Mouse (Mus musculus): ENCODE results near the gene Plxnc1. TPM values are rescaled to one million over a fixed set of nuclear protein-coding genes. Genes with fewer than 3 reads are reported as not detected.

The Plxnc1 gene
- polyA plus RNA-seq, 1 experiment from 2014 or later: 0.95 TPM

GRCm38 (mm10) chr10:94958311-94958710 is 13.7 kb upstream of the Plxnc1 start:
- no peaks in the 10 kb centered on the region for H3K36me3 ChIP-seq (ENCODE audit: insufficient read depth, low read length)
- H3K27ac ChIP-seq (ENCODE audit: low read length): no peak overlapping the region
- 0 out of 2 replicates have a peak, but pooled peaks cover 3% of the 10 kb centered on the region for H3K9me3 ChIP-seq (ENCODE audit: low read length)
- no peaks in the 10 kb centered on the region for H3K27me3 ChIP-seq (ENCODE audit: insufficient read depth, low read length)
- H3K4me1 ChIP-seq (ENCODE audit: insufficient read depth, low read length): no peaks in the 10 kb centered on the region
- no peak overlapping the region for H3K4me2 ChIP-seq (replicated peaks; ENCODE audit: low read depth, low read length)
- 7% methylated on average over 7 of the region's 7 CpGs for WGBS
- no peak overlapping the region for H3K4me3 ChIP-seq (ENCODE audit: low read length)
- no peak overlapping the region for H3K9ac ChIP-seq (replicated peaks; ENCODE audit: low read length)
- ATAC-seq (ENCODE audit: low FRiP score, low TSS enrichment): no peak

- 93% methylated on average over 7 of the region's 7 CpGs for WGBS
- H3K36me3 ChIP-seq (ENCODE audit: insufficient read depth, low read length): no peaks in the 10 kb centered on the region
- H3K9ac ChIP-seq (replicated peaks; ENCODE audit: low read length): no peak overlapping the region
- H3K4me1 ChIP-seq (ENCODE audit: insufficient read depth, low read length): no peaks in the 10 kb centered on the region
- H3K9me3 ChIP-seq (ENCODE audit: low read length): 0 out of 2 replicates have a peak, but pooled peaks cover 3% of the 10 kb centered on the region
- no peak overlapping the region for H3K4me3 ChIP-seq (ENCODE audit: low read length)
- H3K27ac ChIP-seq (ENCODE audit: low read length): no peak overlapping the region
- no peak for ATAC-seq (ENCODE audit: low FRiP score, low TSS enrichment)
- no peak overlapping the region for H3K4me2 ChIP-seq (replicated peaks; ENCODE audit: low read depth, low read length)
- H3K27me3 ChIP-seq (ENCODE audit: insufficient read depth, low read length): no peaks in the 10 kb centered on the region
These were observed 13.1 kb upstream of the Plxnc1 start for GRCm38 (mm10) chr10:94957705-94958104.

GRCm38 (mm10) chr10:94947915-94948675 is 3.5 kb upstream of the Plxnc1 start:
- H3K9ac ChIP-seq (replicated peaks; ENCODE audit: low read length): no peak overlapping the region
- H3K4me2 ChIP-seq (replicated peaks; ENCODE audit: low read depth, low read length): no peak overlapping the region
- 76% methylated on average over 10 of the region's 10 CpGs for WGBS
- no peak overlapping the region for H3K4me3 ChIP-seq (ENCODE audit: low read length)
- no peak overlapping the region for H3K27ac ChIP-seq (ENCODE audit: low read length)
- no peaks in the 10 kb centered on the region for H3K36me3 ChIP-seq (ENCODE audit: insufficient read depth, low read length)
- peaks cover 14% of the 10 kb centered on the region for H3K4me1 ChIP-seq (ENCODE audit: insufficient read depth, low read length)
- peaks cover 22% of the 10 kb centered on the region for H3K27me3 ChIP-seq (ENCODE audit: insufficient read depth, low read length)
- ATAC-seq (ENCODE audit: low FRiP score, low TSS enrichment): no peak
- H3K9me3 ChIP-seq (ENCODE audit: low read length): no peaks in the 10 kb centered on the region

- no peak overlapping the region for H3K9ac ChIP-seq (replicated peaks; ENCODE audit: low read length)
- no peak overlapping the region for H3K4me2 ChIP-seq (replicated peaks; ENCODE audit: low read depth, low read length)
- H3K4me3 ChIP-seq (ENCODE audit: low read length): no peak overlapping the region
- H3K27me3 ChIP-seq (ENCODE audit: insufficient read depth, low read length): peaks cover 29% of the 10 kb centered on the region
- no peaks in the 10 kb centered on the region for H3K9me3 ChIP-seq (ENCODE audit: low read length)
- H3K27ac ChIP-seq (ENCODE audit: low read length): no peak overlapping the region
- no peak for ATAC-seq (ENCODE audit: low FRiP score, low TSS enrichment)
- H3K4me1 ChIP-seq (ENCODE audit: insufficient read depth, low read length): peaks cover 21% of the 10 kb centered on the region
- H3K36me3 ChIP-seq (ENCODE audit: insufficient read depth, low read length): no peaks in the 10 kb centered on the region
- WGBS: 58% methylated on average over 7 of the region's 7 CpGs
These were observed 2.8 kb upstream of the Plxnc1 start for GRCm38 (mm10) chr10:94947386-94947785.

GRCm38 (mm10) chr10:94945206-94945711 is 624 bp upstream of the Plxnc1 start:
- peak; percentile 39 for ATAC-seq (ENCODE audit: low FRiP score, low TSS enrichment)
- H3K27ac ChIP-seq (ENCODE audit: low read length): no peak overlapping the region
- peaks cover 41% of the 10 kb centered on the region for H3K27me3 ChIP-seq (ENCODE audit: insufficient read depth, low read length)

GRCm38 (mm10) chr10:94943846-94944690 is 567 bp downstream of the Plxnc1 start:
- Histone ChIP-seq H3K4me2 (replicated peaks; ENCODE audit: low read depth, low read length) (peak overlapping the region; percentile 99), H3K9me3 (ENCODE audit: low read length) (no peaks in the 10 kb centered on the region), H3K27me3 (ENCODE audit: insufficient read depth, low read length) (peaks cover 41% of the 10 kb centered on the region), H3K4me3 (ENCODE audit: low read length) (peak overlapping the region; percentile 76), H3K36me3 (ENCODE audit: insufficient read depth, low read length) (no peaks in the 10 kb centered on the region), H3K4me1 (ENCODE audit: insufficient read depth, low read length) (peaks cover 26% of the 10 kb centered on the region), H3K27ac (ENCODE audit: low read length) (no peak overlapping the region), H3K9ac (replicated peaks; ENCODE audit: low read length) (peak overlapping the region; percentile 74)
- ATAC-seq (ENCODE audit: low FRiP score, low TSS enrichment): peak; percentile 40
- under 1% methylated on average over 92 of the region's 110 CpGs for WGBS

More at GRCm38 (mm10) chr10:94945206-94945711, 624 bp upstream of the Plxnc1 start:
- 0% methylated on average over 35 of the region's 36 CpGs for WGBS
- no peaks in the 10 kb centered on the region for H3K36me3 ChIP-seq (ENCODE audit: insufficient read depth, low read length)
- peak overlapping the region; percentile 74 for H3K9ac ChIP-seq (replicated peaks; ENCODE audit: low read length)
- no peaks in the 10 kb centered on the region for H3K9me3 ChIP-seq (ENCODE audit: low read length)
- peak overlapping the region; percentile 99 for H3K4me2 ChIP-seq (replicated peaks; ENCODE audit: low read depth, low read length)
- H3K4me3 ChIP-seq (ENCODE audit: low read length): peak overlapping the region; percentile 76
- H3K4me1 ChIP-seq (ENCODE audit: insufficient read depth, low read length): peaks cover 26% of the 10 kb centered on the region

GRCm38 (mm10) chr10:94943401-94943845 is 1.2 kb downstream of the Plxnc1 start:
- H3K9ac ChIP-seq (replicated peaks; ENCODE audit: low read length): peak overlapping the region; percentile 47
- H3K27me3 ChIP-seq (ENCODE audit: insufficient read depth, low read length): peaks cover 41% of the 10 kb centered on the region
- H3K9me3 ChIP-seq (ENCODE audit: low read length): no peaks in the 10 kb centered on the region
- H3K4me2 ChIP-seq (replicated peaks; ENCODE audit: low read depth, low read length): peak overlapping the region; percentile 99
- 0% methylated on average over 26 of the region's 26 CpGs for WGBS
- no peak overlapping the region for H3K27ac ChIP-seq (ENCODE audit: low read length)
- H3K4me1 ChIP-seq (ENCODE audit: insufficient read depth, low read length): peaks cover 26% of the 10 kb centered on the region
- peak overlapping the region; percentile 76 for H3K4me3 ChIP-seq (ENCODE audit: low read length)
- no peaks in the 10 kb centered on the region for H3K36me3 ChIP-seq (ENCODE audit: insufficient read depth, low read length)
- ATAC-seq (ENCODE audit: low FRiP score, low TSS enrichment): peak; percentile 37

- Histone ChIP-seq H3K4me3 (ENCODE audit: low read length) (peak overlapping the region; percentile 76), H3K9me3 (ENCODE audit: low read length) (no peaks in the 10 kb centered on the region), H3K36me3 (ENCODE audit: insufficient read depth, low read length) (no peaks in the 10 kb centered on the region), H3K4me1 (ENCODE audit: insufficient read depth, low read length) (peaks cover 26% of the 10 kb centered on the region), H3K9ac (replicated peaks; ENCODE audit: low read length) (no peak overlapping the region; the same call in 1 of the 2 replicates), H3K4me2 (replicated peaks; ENCODE audit: low read depth, low read length) (peak overlapping the region; percentile 99), H3K27me3 (ENCODE audit: insufficient read depth, low read length) (peaks cover 41% of the 10 kb centered on the region), H3K27ac (ENCODE audit: low read length) (no peak overlapping the region)
- ATAC-seq (ENCODE audit: low FRiP score, low TSS enrichment): peak; percentile 44; the same call in 1 of the 2 replicates
- WGBS: 4% methylated on average over 17 of the region's 17 CpGs
These were observed 2.1 kb downstream of the Plxnc1 start for GRCm38 (mm10) chr10:94942449-94943041.

GRCm38 (mm10) chr10:94941551-94941950 is 3.1 kb downstream of the Plxnc1 start:
- Histone ChIP-seq H3K9me3 (ENCODE audit: low read length) (no peaks in the 10 kb centered on the region), H3K27ac (ENCODE audit: low read length) (no peak overlapping the region), H3K36me3 (ENCODE audit: insufficient read depth, low read length) (no peaks in the 10 kb centered on the region), H3K4me1 (ENCODE audit: insufficient read depth, low read length) (peaks cover 26% of the 10 kb centered on the region), H3K27me3 (ENCODE audit: insufficient read depth, low read length) (peaks cover 35% of the 10 kb centered on the region), H3K4me2 (replicated peaks; ENCODE audit: low read depth, low read length) (no peak overlapping the region), H3K9ac (replicated peaks; ENCODE audit: low read length) (no peak overlapping the region), H3K4me3 (ENCODE audit: low read length) (no peak overlapping the region)
- no peak for ATAC-seq (ENCODE audit: low FRiP score, low TSS enrichment)
- 34% methylated on average over 4 of the region's 4 CpGs for WGBS

Data from kidney, embryonic 16.5 days (tissue).